Mouse (Mus musculus): Measurements from ENCODE around the gene Scnn1g. TPM values are rescaled to one million over a fixed set of nuclear protein-coding genes. Genes with fewer than 3 reads are reported as not detected.

Gene Scnn1g
- polyA plus RNA-seq (2012; ENCODE audit: insufficient read depth, insufficient read length, low replicate concordance, missing spikeins) = not detected in 2 replicates

DNA sequence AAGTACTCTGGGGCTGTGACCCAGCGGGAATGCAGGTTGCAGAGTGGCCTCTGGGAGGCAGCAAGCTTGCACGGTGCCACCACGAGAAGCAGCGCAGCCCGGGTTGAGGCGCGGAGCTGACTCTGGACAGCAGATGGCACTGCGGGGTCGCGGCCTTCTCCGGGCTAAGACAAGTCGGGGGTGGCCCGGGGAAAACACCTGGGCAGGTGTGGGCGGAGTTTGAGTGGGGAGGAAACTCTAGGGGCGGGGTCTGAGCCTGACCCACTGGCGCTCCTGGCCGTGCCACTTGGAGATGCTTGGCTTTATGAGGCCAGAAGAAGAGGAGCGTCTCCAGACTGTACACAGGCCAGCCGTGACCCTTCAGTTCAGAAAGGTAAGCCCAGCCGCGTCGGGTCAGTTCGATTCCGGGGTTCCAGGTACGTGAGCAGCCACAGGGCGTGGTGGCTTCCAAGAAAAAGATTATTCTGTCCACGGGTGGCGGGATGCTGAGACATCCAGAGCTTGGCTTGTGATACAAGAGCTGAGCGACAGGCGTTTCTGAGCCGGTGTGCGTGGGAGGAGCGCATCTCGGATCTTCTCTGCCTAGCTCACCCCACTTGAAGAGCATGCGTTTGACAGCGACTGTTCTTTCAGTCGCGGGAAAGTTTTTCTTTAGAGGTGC is at the start of gene Scnn1g:
TSS of gene Scnn1g (plus strand) at position 309 of the 661 bp plus-strand sequence.
- under 1% methylated on average over 38 of the region's 38 CpGs for WGBS
- TF ChIP-seq CTCF (IDR thresholded peaks at IDR 0.05; ENCODE audit: insufficient read depth, low read depth, low read length) (peak; percentile 94), POLR2A (IDR thresholded peaks at IDR 0.05; ENCODE audit: insufficient read depth, low read depth, low read length) (no peak)
- H3K4me1 ChIP-seq (ENCODE audit: control insufficient read depth, insufficient read depth, low read length) = peaks cover 9% of the 10 kb centered on the region
- peak within 1 kb of the TSS; percentile 22 for H3K4me3 ChIP-seq (ENCODE audit: insufficient read depth, low read depth, low read length)
- no peak within 1 kb of the TSS for H3K27ac ChIP-seq (ENCODE audit: insufficient read depth, low read depth, low read length)

DNA sequence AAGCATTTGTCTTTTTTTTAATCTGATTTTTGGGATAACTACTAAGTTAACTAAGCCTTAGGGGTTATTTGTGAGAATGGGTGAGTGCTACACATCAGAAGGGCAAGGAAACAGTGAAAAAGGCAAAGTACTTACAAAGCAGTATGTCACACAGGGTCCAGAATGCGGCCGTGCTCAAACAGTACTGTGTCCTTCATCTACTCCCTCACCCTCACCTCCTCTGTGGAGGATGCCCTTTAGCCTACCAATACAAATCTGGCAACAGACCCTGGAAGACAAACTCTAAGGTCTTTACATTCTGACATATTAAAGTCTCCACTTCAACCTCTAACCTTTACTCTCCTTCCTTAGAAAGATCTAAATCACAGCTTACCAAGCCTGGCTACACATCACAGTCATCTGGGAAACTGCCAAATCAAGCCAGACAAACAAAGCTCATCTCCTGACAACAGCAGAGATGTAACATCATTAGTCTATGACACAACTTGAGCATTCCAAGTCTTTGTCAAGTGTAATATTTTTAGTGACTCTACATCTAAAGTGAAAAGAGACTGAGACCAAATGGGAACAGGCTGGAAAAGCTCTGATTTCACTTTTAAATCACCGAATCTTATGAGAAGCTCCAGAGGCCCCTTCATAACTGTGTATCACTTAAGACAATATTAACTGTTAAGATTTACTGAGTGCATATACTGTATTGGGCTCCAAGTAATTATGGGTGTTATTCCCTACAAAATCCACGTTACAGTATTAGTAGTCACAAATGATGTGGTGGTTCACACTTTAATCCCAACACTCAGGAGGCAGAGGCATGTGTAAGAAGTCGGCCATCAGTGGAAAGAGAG is 48.9 kb upstream of the Scnn1g start:
- WGBS = 89% methylated on average over 5 of the region's 5 CpGs
- Histone ChIP-seq H3K4me3 (ENCODE audit: insufficient read depth, low read depth, low read length) (no peak overlapping the region), H3K27ac (ENCODE audit: insufficient read depth, low read depth, low read length) (no peak overlapping the region), H3K4me1 (ENCODE audit: control insufficient read depth, insufficient read depth, low read length) (no peaks in the 10 kb centered on the region)
- TF ChIP-seq POLR2A (IDR thresholded peaks at IDR 0.05; ENCODE audit: insufficient read depth, low read depth, low read length) (no peak), CTCF (IDR thresholded peaks at IDR 0.05; ENCODE audit: insufficient read depth, low read depth, low read length) (no peak)

DNA sequence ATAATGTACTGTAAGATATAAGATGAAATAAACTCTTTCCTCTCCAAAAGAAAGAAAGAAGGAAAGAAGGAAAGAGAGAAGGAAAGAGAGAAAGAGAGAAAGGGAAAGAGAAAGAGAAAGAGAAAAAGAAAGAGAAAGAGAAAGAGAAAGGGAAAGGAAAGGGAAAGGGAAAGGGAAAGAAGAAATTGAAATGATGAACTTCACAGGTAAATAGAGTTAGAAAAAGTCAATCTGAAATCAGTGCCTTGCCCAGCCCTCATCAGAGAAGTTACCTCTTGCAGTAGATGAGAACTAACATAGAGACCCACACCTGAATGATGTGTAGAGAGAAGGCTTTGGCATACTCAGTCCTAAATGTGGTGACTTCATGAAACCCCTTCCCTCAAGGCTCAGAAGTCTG is 44.9 kb upstream of the Scnn1g start:
- no peak for TF ChIP-seq POLR2A (IDR thresholded peaks at IDR 0.05; ENCODE audit: insufficient read depth, low read depth, low read length)
- no peak for TF ChIP-seq CTCF (IDR thresholded peaks at IDR 0.05; ENCODE audit: insufficient read depth, low read depth, low read length)
- H3K4me1 ChIP-seq (ENCODE audit: control insufficient read depth, insufficient read depth, low read length) = no peaks in the 10 kb centered on the region
- H3K27ac ChIP-seq (ENCODE audit: insufficient read depth, low read depth, low read length) = no peak overlapping the region

DNA sequence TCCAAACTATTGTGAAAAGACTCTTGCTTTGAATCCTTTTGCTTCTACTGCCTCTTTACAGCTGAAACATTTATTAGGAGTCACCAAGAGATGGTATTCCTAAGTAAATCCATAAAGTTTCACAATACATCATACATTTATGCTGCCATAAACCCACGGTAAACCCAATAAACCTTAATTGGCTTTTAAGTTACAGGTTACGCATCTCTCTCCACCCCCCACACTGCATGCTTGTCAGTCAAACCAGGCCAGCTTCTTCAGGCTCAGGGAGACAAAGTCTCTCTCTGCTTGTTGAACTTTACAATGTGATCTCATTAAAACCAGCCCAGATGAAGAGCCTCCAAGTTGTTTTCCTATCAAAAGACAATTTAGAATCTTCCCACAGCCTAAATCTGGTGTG is 42.5 kb upstream of the Scnn1g start:
- no peak for TF ChIP-seq POLR2A (IDR thresholded peaks at IDR 0.05; ENCODE audit: insufficient read depth, low read depth, low read length)
- no peak for TF ChIP-seq CTCF (IDR thresholded peaks at IDR 0.05; ENCODE audit: insufficient read depth, low read depth, low read length)
- Histone ChIP-seq H3K27ac (ENCODE audit: insufficient read depth, low read depth, low read length) (no peak overlapping the region), H3K4me3 (ENCODE audit: insufficient read depth, low read depth, low read length) (no peak overlapping the region), H3K4me1 (ENCODE audit: control insufficient read depth, insufficient read depth, low read length) (no peaks in the 10 kb centered on the region)
- WGBS = 79% methylated on average over 2 of the region's 2 CpGs

More for the DNA sequence above, 44.9 kb upstream of the Scnn1g start:
- no peak overlapping the region for H3K4me3 ChIP-seq (ENCODE audit: insufficient read depth, low read depth, low read length)

DNA sequence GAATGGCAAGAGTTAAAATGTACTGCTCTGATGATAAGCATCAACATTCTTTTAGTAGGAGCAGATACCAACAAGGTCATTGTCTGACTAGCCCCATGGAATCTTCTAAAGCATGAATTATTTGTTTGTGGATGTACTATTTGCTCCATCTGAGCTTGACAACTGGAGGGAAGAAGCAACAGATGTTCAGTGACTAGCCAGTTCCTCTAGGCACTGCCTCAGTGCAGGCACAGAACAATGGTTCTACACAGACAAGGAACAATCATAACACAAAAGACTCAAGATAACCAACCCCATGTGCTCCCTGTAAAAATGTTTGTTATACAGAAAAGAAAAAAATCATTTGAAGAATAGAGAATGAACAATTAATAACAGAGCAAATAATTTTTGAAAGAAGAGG is 37.1 kb upstream of the Scnn1g start:
- no peak for TF ChIP-seq POLR2A (IDR thresholded peaks at IDR 0.05; ENCODE audit: insufficient read depth, low read depth, low read length)
- TF ChIP-seq CTCF (IDR thresholded peaks at IDR 0.05; ENCODE audit: insufficient read depth, low read depth, low read length) = no peak
- peaks cover 2% of the 10 kb centered on the region; the same call in 1 of the 2 replicates for H3K4me1 ChIP-seq (ENCODE audit: control insufficient read depth, insufficient read depth, low read length)
- no peak overlapping the region for H3K4me3 ChIP-seq (ENCODE audit: insufficient read depth, low read depth, low read length)
- no peak overlapping the region for H3K27ac ChIP-seq (ENCODE audit: insufficient read depth, low read depth, low read length)

DNA sequence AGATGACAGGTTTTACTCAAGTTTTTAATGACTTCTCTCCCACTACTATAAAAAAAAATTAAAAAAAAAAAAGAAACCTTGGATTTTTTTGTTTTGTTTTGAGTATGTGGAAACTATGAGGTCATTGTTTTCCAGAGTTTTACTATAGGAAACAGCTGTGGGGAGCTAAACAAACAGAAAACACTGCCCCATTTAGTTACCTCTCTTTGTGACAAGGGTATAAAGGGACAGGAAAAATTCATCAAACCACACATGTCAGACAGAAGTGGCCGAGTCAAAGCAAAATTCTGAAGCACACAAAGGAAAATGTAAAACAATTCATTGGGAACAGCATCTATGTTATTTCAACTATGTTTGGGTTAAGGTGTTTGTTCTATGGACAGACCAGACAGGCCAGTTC is 36.7 kb upstream of the Scnn1g start:
- no peak overlapping the region for H3K27ac ChIP-seq (ENCODE audit: insufficient read depth, low read depth, low read length)
- H3K4me3 ChIP-seq (ENCODE audit: insufficient read depth, low read depth, low read length) = no peak overlapping the region
- H3K4me1 ChIP-seq (ENCODE audit: control insufficient read depth, insufficient read depth, low read length) = peaks cover 2% of the 10 kb centered on the region; the same call in 1 of the 2 replicates
- WGBS = 53% methylated on average over 1 of the region's 1 CpGs
- TF ChIP-seq CTCF (IDR thresholded peaks at IDR 0.05; ENCODE audit: insufficient read depth, low read depth, low read length) = no peak
- no peak for TF ChIP-seq POLR2A (IDR thresholded peaks at IDR 0.05; ENCODE audit: insufficient read depth, low read depth, low read length)

DNA sequence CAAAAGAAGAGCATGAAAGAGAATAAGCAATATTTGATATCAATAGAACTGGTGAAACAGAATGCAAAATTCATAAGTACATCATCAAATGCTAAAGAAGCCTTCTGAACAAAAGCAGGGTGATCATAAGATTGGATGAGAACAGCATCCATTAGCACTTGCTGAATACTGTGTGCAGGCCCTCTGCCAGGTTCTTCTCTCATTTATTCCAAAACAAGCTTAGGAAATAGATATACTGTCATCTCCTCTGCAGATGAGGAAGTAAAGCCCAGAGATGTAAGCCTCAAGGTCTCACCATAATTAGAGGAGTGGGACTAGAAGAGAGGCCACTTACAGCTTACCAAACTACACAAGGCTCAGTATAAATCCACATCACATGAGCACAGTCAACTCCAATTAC is 35.1 kb upstream of the Scnn1g start:
- Histone ChIP-seq H3K27ac (ENCODE audit: insufficient read depth, low read depth, low read length) (no peak overlapping the region), H3K4me3 (ENCODE audit: insufficient read depth, low read depth, low read length) (no peak overlapping the region)

DNA sequence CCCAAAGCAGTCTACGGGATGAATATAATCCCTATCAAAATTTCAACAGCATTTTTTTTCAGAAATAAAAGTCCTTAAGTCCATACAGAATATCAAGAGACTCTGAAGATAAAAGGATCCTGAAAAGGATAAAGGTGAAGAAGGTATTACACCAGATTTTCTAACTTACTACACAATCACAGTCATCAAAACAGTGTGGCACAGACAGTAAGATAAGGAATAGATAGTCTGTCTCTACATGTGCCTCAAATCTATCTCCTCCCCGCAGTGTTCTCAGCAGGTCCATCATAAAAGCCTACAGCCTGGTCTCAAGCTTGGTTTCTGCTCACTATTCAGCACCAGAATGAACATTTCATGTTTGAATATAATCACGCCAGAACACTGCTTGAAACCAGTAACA is 33.8 kb upstream of the Scnn1g start:
- no peak for TF ChIP-seq POLR2A (IDR thresholded peaks at IDR 0.05; ENCODE audit: insufficient read depth, low read depth, low read length)
- no peak for TF ChIP-seq CTCF (IDR thresholded peaks at IDR 0.05; ENCODE audit: insufficient read depth, low read depth, low read length)
- WGBS = 89% methylated on average over 3 of the region's 3 CpGs
- Histone ChIP-seq H3K4me3 (ENCODE audit: insufficient read depth, low read depth, low read length) (no peak overlapping the region), H3K27ac (ENCODE audit: insufficient read depth, low read depth, low read length) (no peak overlapping the region), H3K4me1 (ENCODE audit: control insufficient read depth, insufficient read depth, low read length) (peaks cover 4% of the 10 kb centered on the region; the same call in 1 of the 2 replicates)

More for the DNA sequence above, 35.1 kb upstream of the Scnn1g start:
- peaks cover 4% of the 10 kb centered on the region; the same call in 1 of the 2 replicates for H3K4me1 ChIP-seq (ENCODE audit: control insufficient read depth, insufficient read depth, low read length)
- TF ChIP-seq POLR2A (IDR thresholded peaks at IDR 0.05; ENCODE audit: insufficient read depth, low read depth, low read length) (no peak), CTCF (IDR thresholded peaks at IDR 0.05; ENCODE audit: insufficient read depth, low read depth, low read length) (no peak)

DNA sequence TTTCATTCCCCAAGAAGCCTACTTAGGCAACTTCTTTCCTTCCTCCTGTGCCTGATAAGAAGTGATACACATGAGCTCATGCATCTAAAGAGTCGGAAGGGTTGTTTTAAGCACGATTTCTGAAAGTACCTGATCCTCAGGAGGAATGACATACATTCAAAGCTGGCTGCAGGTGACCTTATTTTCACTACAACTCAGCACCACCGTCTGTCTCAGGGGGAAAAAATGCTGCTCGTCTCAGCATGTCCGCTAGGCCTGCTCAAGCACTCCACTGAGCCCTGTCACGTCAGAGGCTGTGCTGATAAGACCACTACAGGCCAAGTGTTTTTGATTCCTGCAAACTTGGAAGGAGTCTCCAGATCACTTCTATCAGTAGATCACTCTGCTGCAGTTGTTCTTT is 32.3 kb upstream of the Scnn1g start:
- Histone ChIP-seq H3K4me1 (ENCODE audit: control insufficient read depth, insufficient read depth, low read length) (peaks cover 4% of the 10 kb centered on the region; the same call in 1 of the 2 replicates), H3K27ac (ENCODE audit: insufficient read depth, low read depth, low read length) (no peak overlapping the region), H3K4me3 (ENCODE audit: insufficient read depth, low read depth, low read length) (no peak overlapping the region)
- TF ChIP-seq CTCF (IDR thresholded peaks at IDR 0.05; ENCODE audit: insufficient read depth, low read depth, low read length) (no peak), POLR2A (IDR thresholded peaks at IDR 0.05; ENCODE audit: insufficient read depth, low read depth, low read length) (no peak)
- WGBS = 74% methylated on average over 6 of the region's 6 CpGs
